Mouse (Mus musculus): ENCODE data around the gene Srgap2. TPM values are rescaled to one million over a fixed set of nuclear protein-coding genes. Genes with fewer than 3 reads are reported as not detected.
"Not testable (repeated sequence)": the region's sequence is repeated elsewhere in the genome, so short reads cannot be mapped to it uniquely, and the experiment has no call there.

Srgap2 gene
- total RNA-seq, 4 experiments from 2014 or later = 70.7 to 81.5 (median 76.7) TPM

DNA sequence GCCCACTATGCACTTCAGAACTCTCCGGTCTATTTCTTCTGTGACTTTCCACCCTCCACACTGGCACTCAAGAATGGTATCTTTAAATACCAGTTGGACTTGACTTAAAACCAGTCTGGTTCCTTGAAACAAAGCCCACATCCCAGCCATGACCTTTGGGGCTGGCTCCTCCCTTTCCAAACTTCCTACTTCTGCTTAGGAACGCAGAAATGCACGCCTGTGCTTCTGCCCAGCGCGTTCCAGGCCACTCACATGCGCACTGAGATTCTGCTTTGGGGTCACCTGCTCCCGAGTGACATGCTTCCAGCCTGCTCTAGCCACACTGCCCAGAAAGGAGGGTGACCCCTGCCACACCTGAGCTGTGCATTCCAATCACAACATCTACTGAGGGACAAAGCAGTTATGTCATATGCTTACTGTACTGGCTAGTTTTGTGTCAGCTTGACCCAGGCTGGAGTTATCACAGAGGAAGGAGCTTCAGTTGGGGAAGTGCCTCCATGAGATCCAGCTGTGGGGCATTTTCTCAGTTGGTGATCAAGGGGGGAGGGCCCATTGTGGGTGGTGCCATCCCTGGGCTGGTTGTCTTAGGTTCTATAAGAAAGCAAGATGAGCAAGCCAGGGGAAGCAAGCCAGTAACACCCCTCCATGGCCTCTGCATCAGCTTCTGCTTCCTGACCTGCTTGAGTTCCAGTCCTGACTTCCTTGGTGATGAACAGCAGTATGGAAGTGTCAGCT is 274.5 kb downstream of the Srgap2 start:
- not testable (repeated sequence) for DNase-seq (ENCODE audit: low spot score in 2 of 2)

- no peak for DNase-seq (ENCODE audit: low spot score in 2 of 2)
These were observed 280.4 kb downstream of the Srgap2 start for GRCm38 (mm10) chr1:131246433-131247395.

DNA sequence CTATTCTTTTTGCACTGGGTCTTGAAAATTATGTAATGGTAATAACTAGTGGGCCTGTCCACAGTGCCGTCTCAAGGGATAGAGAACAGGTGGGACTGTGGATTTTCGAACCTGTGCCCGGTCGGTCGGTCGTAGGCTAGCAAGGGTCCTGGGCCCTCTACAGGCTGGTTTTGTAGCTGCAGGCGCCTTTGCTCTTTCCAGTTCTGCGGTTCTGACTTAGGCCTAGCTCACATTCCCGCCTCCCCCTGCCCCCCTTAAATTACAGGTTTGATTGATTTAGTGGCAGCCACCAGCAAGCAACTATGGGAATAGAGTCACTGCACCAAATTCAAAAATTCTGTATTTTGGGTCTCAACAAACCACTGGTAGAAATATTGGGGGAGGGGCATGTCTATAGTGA is 281.2 kb downstream of the Srgap2 start:
- DNase-seq (ENCODE audit: low spot score in 2 of 2) = no peak

DNA sequence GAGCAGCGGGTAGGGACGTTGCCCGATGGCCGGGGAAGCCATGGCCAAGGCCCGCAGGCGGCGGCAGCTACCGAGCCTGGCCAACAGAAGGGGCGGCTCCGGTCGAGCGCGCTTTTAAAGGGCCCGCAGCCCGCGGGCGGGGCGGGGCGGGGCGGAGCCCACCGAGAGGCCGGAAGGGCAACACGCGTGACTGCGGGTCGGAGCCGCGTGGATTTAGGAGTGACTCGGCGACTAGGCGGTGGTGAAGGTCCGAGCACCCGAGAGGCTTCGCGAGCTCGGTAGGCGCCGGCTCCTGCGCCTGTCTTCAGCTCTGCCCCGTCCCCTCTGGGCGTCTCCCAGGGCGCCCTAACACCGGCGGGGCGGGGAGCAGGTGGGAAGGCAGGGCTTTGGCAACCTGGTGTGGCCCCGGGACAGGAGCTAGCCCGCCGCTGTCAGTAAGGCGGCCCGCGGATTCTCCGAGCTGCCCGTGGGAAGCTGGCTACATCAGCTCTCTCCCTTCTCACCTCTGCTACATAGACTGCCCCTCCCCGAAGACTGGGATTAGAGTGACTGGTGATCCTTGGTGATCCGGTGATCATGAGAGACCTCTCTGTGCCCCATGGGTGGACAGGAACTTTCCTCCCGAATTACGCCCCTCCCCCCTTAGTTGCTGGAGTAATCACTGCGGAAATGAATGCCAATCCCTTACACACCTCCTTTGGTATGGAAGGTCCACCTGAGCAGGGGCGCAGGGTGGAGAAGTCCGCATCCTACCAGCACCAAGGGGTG is 281.9 kb downstream of the Srgap2 start, which contains the start of gene Rassf5:
Gene Rassf5, minus strand, starts transcription at position 170 of the 768 bp plus-strand sequence.
- DNase-seq (ENCODE audit: low spot score in 2 of 2) = peak; percentile 46 to 52

- no peak for DNase-seq (ENCODE audit: low spot score in 2 of 2)
These were observed 282.5 kb downstream of the Srgap2 start for GRCm38 (mm10) chr1:131244536-131245088.

DNA sequence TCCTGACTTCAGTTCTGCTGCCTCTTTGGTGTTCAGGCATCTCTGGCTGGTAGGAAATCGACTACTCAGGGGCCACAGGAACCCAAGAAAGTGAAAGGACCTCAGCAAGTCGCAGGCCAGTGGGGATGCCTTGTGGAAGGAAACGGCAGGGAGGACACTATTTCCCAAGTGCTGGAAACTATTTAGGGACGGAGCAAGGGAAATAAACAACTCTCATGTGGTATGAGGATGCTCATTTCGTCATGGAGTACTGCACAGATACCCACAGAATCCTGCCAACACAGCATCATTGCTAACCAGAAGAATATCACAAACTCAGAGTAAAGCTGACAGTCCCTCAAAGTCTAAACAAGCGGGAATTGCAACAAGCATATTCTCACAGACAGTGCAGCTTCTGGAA is 284.2 kb downstream of the Srgap2 start:
- no peak for DNase-seq (ENCODE audit: low spot score in 2 of 2)

DNA sequence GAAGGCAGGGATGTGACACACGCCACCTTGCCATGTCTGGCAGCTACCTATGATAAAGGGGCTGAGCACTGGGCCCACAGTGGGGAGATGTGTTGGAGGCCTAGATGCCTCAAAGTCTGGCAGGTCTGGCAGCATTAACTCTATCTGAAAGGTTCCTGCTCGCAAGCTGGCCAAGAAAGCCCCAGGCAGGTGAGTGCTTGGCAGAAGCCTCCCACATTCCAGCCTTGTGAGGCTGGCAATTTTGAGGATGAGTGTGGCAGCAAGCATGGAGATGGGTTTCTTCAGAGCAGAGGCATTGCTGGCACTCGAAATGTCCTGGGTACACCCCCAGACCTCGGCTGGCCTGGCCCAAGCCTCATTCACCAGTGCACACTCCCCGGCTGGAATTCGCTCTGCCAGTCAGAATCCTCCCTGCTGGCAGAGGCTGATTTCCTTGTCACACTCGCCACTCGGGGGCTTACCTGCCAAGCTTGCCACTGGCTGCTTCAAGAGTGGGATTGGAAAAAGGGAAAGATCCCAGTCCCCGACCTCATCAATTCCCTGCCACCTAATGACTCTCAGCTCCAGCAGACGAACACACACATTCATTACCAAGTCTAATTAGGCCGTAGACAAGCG is 287.5 kb downstream of the Srgap2 start:
- DNase-seq (ENCODE audit: low spot score in 2 of 2) = no peak

DNA sequence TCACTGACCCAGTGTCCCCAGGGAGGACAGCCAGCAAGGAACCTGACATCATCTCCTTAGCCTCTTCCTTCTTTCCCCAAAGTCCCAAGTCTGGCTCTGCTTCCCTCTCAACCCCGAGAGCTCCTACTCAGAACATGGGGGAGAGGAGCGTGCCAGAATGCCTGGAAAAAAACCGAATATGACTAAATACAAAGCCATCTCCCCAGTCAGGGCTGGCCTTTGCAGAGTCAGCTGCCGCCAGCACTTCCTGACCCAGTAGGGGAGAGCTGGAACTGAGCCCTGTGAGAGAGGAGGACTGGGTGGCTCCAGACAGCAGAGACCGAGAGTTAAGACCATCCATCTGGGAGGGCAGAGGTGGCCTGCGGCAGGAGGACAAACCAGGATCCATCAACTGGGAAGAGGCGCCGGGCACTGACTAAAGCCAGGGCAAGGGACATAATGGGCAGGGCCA is 288.2 kb downstream of the Srgap2 start:
- no peak for DNase-seq (ENCODE audit: low spot score in 2 of 2)

GRCm38 (mm10) chr1:131236077-131236476 is 291.1 kb downstream of the Srgap2 start:
- no peak for DNase-seq (ENCODE audit: low spot score in 2 of 2)

Small RNA genes within 50 kb of the gene (microRNA-seq; reads per million reads assigned to microRNA genes)
- gene Gm24273 = 0 reads per million in 2 experiments

Other genes starting within 250 kb of the Srgap2 start
- 1 to 10 TPM in 3 of 4 experiments, under 1 TPM in 1; 0.89 to 2.2 (median 1.6) TPM for gene Ikbke, start 247.7 kb downstream of the Srgap2 start, total RNA-seq (2022)
- 1 to 10 TPM; 1.1 to 1.5 (median 1.3) TPM for gene Fam72a, start 551 bp upstream of the Srgap2 start, total RNA-seq (2022)
- not detected for gene Avpr1b, start 71.9 kb upstream of the Srgap2 start, total RNA-seq (2022)
- gene Ctse, start 111.0 kb upstream of the Srgap2 start, total RNA-seq (2022) = 1 to 10 TPM in 2 of 4 experiments, not detected in 2; 3.4 to 5.1 TPM
- gene Rab7b, start 161.3 kb upstream of the Srgap2 start, total RNA-seq (2022) = 1 to 10 TPM; 1.2 to 7.3 (median 3.3) TPM
- under 1 TPM in 2 of 4 experiments, not detected in 2; 0.06 to 0.13 TPM for gene Slc26a9, start 216.7 kb upstream of the Srgap2 start, total RNA-seq (2022)